Mouse (Mus musculus) embryo, embryonic 10.5 days (tissue): Measurements from ENCODE around the gene Tmem87b.

Source experiments
- DNase-seq: peaks from one replicate; pipeline ENCODE4 v3.0.0-alpha.2; 2015; ENCODE audit warnings: low spot score

Gene Tmem87b

GRCm38 (mm10) chr2:128818956-128819643 lies 1.2 kb downstream of the Tmem87b start:
- DNase-seq, result peak; percentile 31

GRCm38 (mm10) chr2:128820631-128821030 lies 2.7 kb downstream of the Tmem87b start:
- no peak for DNase-seq

- no peak for DNase-seq
These were observed 6.0 kb downstream of the Tmem87b start for GRCm38 (mm10) chr2:128823893-128824292.

GRCm38 (mm10) chr2:128827787-128828186 lies 9.9 kb downstream of the Tmem87b start:
- DNase-seq, result no peak

GRCm38 (mm10) chr2:128832611-128833010 lies 14.7 kb downstream of the Tmem87b start:
- DNase-seq, result no peak

- no peak for DNase-seq
These were observed 15.1 kb downstream of the Tmem87b start for GRCm38 (mm10) chr2:128833035-128833434.

GRCm38 (mm10) chr2:128833435-128833834 lies 15.5 kb downstream of the Tmem87b start:
- no peak for DNase-seq

- DNase-seq, result no peak
These were observed 19.6 kb downstream of the Tmem87b start for GRCm38 (mm10) chr2:128837531-128837930.

- no peak for DNase-seq
These were observed 20.7 kb downstream of the Tmem87b start for GRCm38 (mm10) chr2:128838611-128839010.

GRCm38 (mm10) chr2:128839501-128839900 lies 21.6 kb downstream of the Tmem87b start:
- DNase-seq, result no peak

- no peak for DNase-seq
These were observed 24.5 kb downstream of the Tmem87b start for GRCm38 (mm10) chr2:128842437-128842836.

- no peak for DNase-seq
These were observed 32.1 kb downstream of the Tmem87b start for GRCm38 (mm10) chr2:128850036-128850435.

GRCm38 (mm10) chr2:128856673-128857072 lies 38.8 kb downstream of the Tmem87b start:
- no peak for DNase-seq

GRCm38 (mm10) chr2:128858962-128859361 lies 41.0 kb downstream of the Tmem87b start:
- DNase-seq, result no peak

GRCm38 (mm10) chr2:128859861-128860260 lies 41.9 kb downstream of the Tmem87b start:
- no peak for DNase-seq

- DNase-seq, result no peak
These were observed 44.7 kb downstream of the Tmem87b start, which contains the start of gene Fbln7 for GRCm38 (mm10) chr2:128862636-128863035. TSS of gene Fbln7 (plus strand) at chr2:128862981.

- DNase-seq, result peak; percentile 77
These were observed 45.9 kb downstream of the Tmem87b start for GRCm38 (mm10) chr2:128863777-128864331.

GRCm38 (mm10) chr2:128865061-128865460 lies 47.1 kb downstream of the Tmem87b start:
- DNase-seq, result peak; percentile 13

- DNase-seq, result no peak
These were observed 53.7 kb downstream of the Tmem87b start for GRCm38 (mm10) chr2:128871656-128872055.

- DNase-seq, result no peak
These were observed 54.3 kb downstream of the Tmem87b start for GRCm38 (mm10) chr2:128872256-128872655.

GRCm38 (mm10) chr2:128875526-128875925 lies 57.6 kb downstream of the Tmem87b start:
- DNase-seq, result no peak

GRCm38 (mm10) chr2:128881236-128881635 lies 63.3 kb downstream of the Tmem87b start:
- peak; percentile 37 for DNase-seq

GRCm38 (mm10) chr2:128885225-128885811 lies 67.4 kb downstream of the Tmem87b start:
- DNase-seq, result no peak
